Mouse (Mus musculus): Measurements from ENCODE around the gene Thoc5. TPM values are rescaled to one million over a fixed set of nuclear protein-coding genes. Genes with fewer than 3 reads are reported as not detected.

Gene Thoc5
- polyA plus RNA-seq, 1 experiment from 2014 or later = 53.6 TPM

GRCm38 (mm10) chr11:4966325-4966724 is 71.2 kb downstream of the Thoc5 start:
- Histone ChIP-seq H3K4me3 (no peak overlapping the region), H3K4me1 (peaks cover 5% of the 10 kb centered on the region; the same call in 1 of the 2 replicates), H3K9me3 (no peaks in the 10 kb centered on the region), H3K9ac (no peak overlapping the region), H3K27ac (no peak overlapping the region), H3K4me2 (replicated peaks) (no peak overlapping the region), H3K27me3 (replicated peaks) (no peaks in the 10 kb centered on the region), H3K36me3 (no peaks in the 10 kb centered on the region)
- ATAC-seq (ENCODE audit: low FRiP score, low read depth) = no peak
- 72% methylated on average over 2 of the region's 2 CpGs for WGBS

GRCm38 (mm10) chr11:4966888-4967287 is 71.8 kb downstream of the Thoc5 start:
- H3K36me3 ChIP-seq = no peaks in the 10 kb centered on the region
- no peak overlapping the region for H3K4me3 ChIP-seq
- no peak overlapping the region for H3K9ac ChIP-seq
- peaks cover 5% of the 10 kb centered on the region; the same call in 1 of the 2 replicates for H3K4me1 ChIP-seq
- 65% methylated on average over 5 of the region's 5 CpGs for WGBS
- H3K9me3 ChIP-seq = no peaks in the 10 kb centered on the region
- no peak overlapping the region for H3K4me2 ChIP-seq (replicated peaks)
- no peaks in the 10 kb centered on the region for H3K27me3 ChIP-seq (replicated peaks)
- H3K27ac ChIP-seq = no peak overlapping the region
- no peak for ATAC-seq (ENCODE audit: low FRiP score, low read depth)

- 60% methylated on average over 2 of the region's 2 CpGs for WGBS
- Histone ChIP-seq H3K4me3 (no peak overlapping the region), H3K9me3 (no peaks in the 10 kb centered on the region), H3K36me3 (no peaks in the 10 kb centered on the region), H3K27ac (no peak overlapping the region), H3K27me3 (replicated peaks) (no peaks in the 10 kb centered on the region), H3K9ac (no peak overlapping the region), H3K4me1 (peaks cover 5% of the 10 kb centered on the region; the same call in 1 of the 2 replicates), H3K4me2 (replicated peaks) (no peak overlapping the region)
- no peak for ATAC-seq (ENCODE audit: low FRiP score, low read depth)
Measured at GRCm38 (mm10) chr11:4967549-4967948, 72.4 kb downstream of the Thoc5 start.

- H3K9me3 ChIP-seq = no peaks in the 10 kb centered on the region
- peaks cover 5% of the 10 kb centered on the region; the same call in 1 of the 2 replicates for H3K4me1 ChIP-seq
- WGBS = 65% methylated on average over 10 of the region's 10 CpGs
- no peak overlapping the region for H3K27ac ChIP-seq
- no peak overlapping the region for H3K4me2 ChIP-seq (replicated peaks)
- H3K9ac ChIP-seq = no peak overlapping the region
- no peak overlapping the region for H3K4me3 ChIP-seq
- H3K27me3 ChIP-seq (replicated peaks) = no peaks in the 10 kb centered on the region
- ATAC-seq (ENCODE audit: low FRiP score, low read depth) = no peak
- H3K36me3 ChIP-seq = no peaks in the 10 kb centered on the region
Measured at GRCm38 (mm10) chr11:4968376-4968775, 73.3 kb downstream of the Thoc5 start.

- Histone ChIP-seq H3K9me3 (no peaks in the 10 kb centered on the region), H3K4me2 (replicated peaks) (no peak overlapping the region), H3K4me1 (no peaks in the 10 kb centered on the region), H3K27me3 (replicated peaks) (peaks cover 4% of the 10 kb centered on the region; the same call in 1 of the 2 replicates), H3K36me3 (no peaks in the 10 kb centered on the region), H3K27ac (no peak overlapping the region), H3K9ac (no peak overlapping the region), H3K4me3 (no peak overlapping the region)
- peak; percentile 33; the same call in 1 of the 2 replicates for ATAC-seq (ENCODE audit: low FRiP score, low read depth)
- WGBS = 60% methylated on average over 13 of the region's 13 CpGs
Measured at GRCm38 (mm10) chr11:4972967-4973870, 78.1 kb downstream of the Thoc5 start.

- WGBS = 94% methylated on average over 2 of the region's 2 CpGs
Measured at GRCm38 (mm10) chr11:4973871-4974256, 78.7 kb downstream of the Thoc5 start.

GRCm38 (mm10) chr11:4974376-4975122 is 79.4 kb downstream of the Thoc5 start:
- Histone ChIP-seq H3K9ac (no peak overlapping the region), H3K27ac (no peak overlapping the region), H3K4me3 (no peak overlapping the region), H3K36me3 (no peaks in the 10 kb centered on the region), H3K4me2 (replicated peaks) (no peak overlapping the region), H3K9me3 (no peaks in the 10 kb centered on the region), H3K27me3 (replicated peaks) (peaks cover 4% of the 10 kb centered on the region; the same call in 1 of the 2 replicates), H3K4me1 (no peaks in the 10 kb centered on the region)
- 81% methylated on average over 11 of the region's 11 CpGs for WGBS
- no peak for ATAC-seq (ENCODE audit: low FRiP score, low read depth)

More at GRCm38 (mm10) chr11:4973871-4974256, 78.7 kb downstream of the Thoc5 start:
- ATAC-seq (ENCODE audit: low FRiP score, low read depth) = no peak
- Histone ChIP-seq H3K9me3 (no peaks in the 10 kb centered on the region), H3K4me2 (replicated peaks) (no peak overlapping the region), H3K4me3 (no peak overlapping the region), H3K36me3 (no peaks in the 10 kb centered on the region), H3K27me3 (replicated peaks) (peaks cover 4% of the 10 kb centered on the region; the same call in 1 of the 2 replicates), H3K9ac (no peak overlapping the region), H3K4me1 (no peaks in the 10 kb centered on the region), H3K27ac (no peak overlapping the region)

- Histone ChIP-seq H3K4me1 (no peaks in the 10 kb centered on the region), H3K27ac (no peak overlapping the region), H3K9me3 (no peaks in the 10 kb centered on the region), H3K4me3 (no peak overlapping the region), H3K9ac (no peak overlapping the region), H3K27me3 (replicated peaks) (peaks cover 4% of the 10 kb centered on the region; the same call in 1 of the 2 replicates), H3K4me2 (replicated peaks) (peak overlapping the region; percentile 47), H3K36me3 (no peaks in the 10 kb centered on the region)
- 7% methylated on average over 14 of the region's 14 CpGs for WGBS
- ATAC-seq (ENCODE audit: low FRiP score, low read depth) = peak; percentile 29; the same call in 1 of the 2 replicates
Measured at GRCm38 (mm10) chr11:4975623-4976022, 80.5 kb downstream of the Thoc5 start.

Small RNA genes within 50 kb of the gene (microRNA-seq; reads per million reads assigned to microRNA genes)
- not detected for gene Mir6918

Other genes with a start within 250 kb of the Thoc5 start
- 518 and 541 TPM in 2 replicates for gene Uqcr10, start 191.0 kb upstream of the Thoc5 start, polyA plus RNA-seq (2016; fragmentation: Nextera tagmentation; extraction: Ambion mirVana)
- 79.2 and 82.7 TPM in 2 replicates for gene Zmat5, start 190.6 kb upstream of the Thoc5 start, polyA plus RNA-seq (2016; fragmentation: Nextera tagmentation; extraction: Ambion mirVana)
- 5.1 TPM in 2 replicates for gene Cabp7, start 148.5 kb upstream of the Thoc5 start, polyA plus RNA-seq (2016; fragmentation: Nextera tagmentation; extraction: Ambion mirVana)
- 77.2 and 78.4 TPM in 2 replicates for gene Nf2, start 45.8 kb upstream of the Thoc5 start, polyA plus RNA-seq (2016; fragmentation: Nextera tagmentation; extraction: Ambion mirVana)
- gene Nipsnap1, start 21.4 kb upstream of the Thoc5 start, polyA plus RNA-seq (2016; fragmentation: Nextera tagmentation; extraction: Ambion mirVana) = 96.6 and 101 TPM in 2 replicates
- 3.4 and 5.4 TPM in 2 replicates for gene Nefh, start 52.7 kb downstream of the Thoc5 start, polyA plus RNA-seq (2016; fragmentation: Nextera tagmentation; extraction: Ambion mirVana)
- 71.9 and 82.7 TPM in 2 replicates for gene Ap1b1, start 91.5 kb downstream of the Thoc5 start, polyA plus RNA-seq (2016; fragmentation: Nextera tagmentation; extraction: Ambion mirVana)
- 0.75 and 0.92 TPM in 2 replicates for gene Rasl10a, start 162.8 kb downstream of the Thoc5 start, polyA plus RNA-seq (2016; fragmentation: Nextera tagmentation; extraction: Ambion mirVana)
- 36.5 and 39.9 TPM in 2 replicates for gene Gas2l1, start 170.0 kb downstream of the Thoc5 start, polyA plus RNA-seq (2016; fragmentation: Nextera tagmentation; extraction: Ambion mirVana)
- 26.7 and 26.9 TPM in 2 replicates for gene Rhbdd3, start 203.6 kb downstream of the Thoc5 start, polyA plus RNA-seq (2016; fragmentation: Nextera tagmentation; extraction: Ambion mirVana)
- gene Ewsr1, start 203.9 kb downstream of the Thoc5 start, polyA plus RNA-seq (2016; fragmentation: Nextera tagmentation; extraction: Ambion mirVana) = 819 and 832 TPM in 2 replicates

Measured in neural tube, embryonic 12.5 days (tissue).